Mouse (Mus musculus) hematopoietic stem cell, adult 5-6 weeks (primary cell): ENCODE measurements around the gene Fam207a. TPM values are rescaled to one million over a fixed set of nuclear protein-coding genes. Genes with fewer than 3 reads are reported as not detected.

Experiments
- ATAC-seq, 2 experiments: fragments of 125-278 bp in 1 of 2; replicated peaks in 1 of 2; 2 replicates each; pipeline ENCODE4 v1.8.0; 2016 to 2017; ENCODE audit warnings: inconsistent platforms in 2 of 2, mild to moderate bottlenecking in 2 of 2, moderate number of reproducible peaks in 2 of 2, low read depth in 1 of 2, moderate TSS enrichment in 1 of 2; ENCODE audit not compliant: low FRiP score in 2 of 2, poor library complexity in 2 of 2, severe bottlenecking in 2 of 2, insufficient read depth in 1 of 2, low TSS enrichment in 1 of 2
- total RNA-seq: library from RNA; stranded (forward); fragments of 172-1452, 232-1000 nt; gene quantifications from 2 replicates; pipeline ENCODE4 v1.2.3, GENCODE M21; 2017

Gene Fam207a
- total RNA-seq, 1 experiment from 2014 or later, result 19.2 TPM

GRCm38 (mm10) chr10:77509403-77510187, 6.0 kb downstream of the Fam207a start:
- ATAC-seq, result peak; percentile 84 to 88

- no peak for ATAC-seq
Measured at GRCm38 (mm10) chr10:77508744-77509143, 6.8 kb downstream of the Fam207a start.

- no peak for ATAC-seq
Measured at GRCm38 (mm10) chr10:77507779-77508178, 7.8 kb downstream of the Fam207a start.

GRCm38 (mm10) chr10:77506961-77507577, 8.5 kb downstream of the Fam207a start:
- no peak for ATAC-seq

- no peak for ATAC-seq
Measured at GRCm38 (mm10) chr10:77506526-77506925, 9.1 kb downstream of the Fam207a start.

- no peak for ATAC-seq
Measured at GRCm38 (mm10) chr10:77504143-77504542, 11.4 kb downstream of the Fam207a start.

- no peak for ATAC-seq
Measured at GRCm38 (mm10) chr10:77502967-77503922, 12.3 kb downstream of the Fam207a start.

GRCm38 (mm10) chr10:77500636-77501035, 14.9 kb downstream of the Fam207a start:
- no peak for ATAC-seq

GRCm38 (mm10) chr10:77498254-77498653, 17.3 kb downstream of the Fam207a start:
- ATAC-seq, result no peak

- ATAC-seq, result no peak
Measured at GRCm38 (mm10) chr10:77497185-77497584, 18.4 kb downstream of the Fam207a start.

GRCm38 (mm10) chr10:77492885-77493284, 22.7 kb downstream of the Fam207a start:
- no peak for ATAC-seq

- no peak for ATAC-seq
Measured at GRCm38 (mm10) chr10:77491585-77491984, 24.0 kb downstream of the Fam207a start.

GRCm38 (mm10) chr10:77488168-77488567, 27.4 kb downstream of the Fam207a start:
- no peak for ATAC-seq

- ATAC-seq, result no peak
Measured at GRCm38 (mm10) chr10:77485786-77486185, 29.8 kb downstream of the Fam207a start.

GRCm38 (mm10) chr10:77484205-77484935, 31.2 kb downstream of the Fam207a start:
- peak in 1 of 2 experiments; percentile 49; a peak in 3 of 4 replicates for ATAC-seq

- no peak for ATAC-seq
Measured at GRCm38 (mm10) chr10:77481814-77482213, 33.8 kb downstream of the Fam207a start.

GRCm38 (mm10) chr10:77479972-77480371, 35.6 kb downstream of the Fam207a start:
- no peak for ATAC-seq
